Mouse (Mus musculus) hematopoietic stem cell, adult 5-6 weeks (primary cell): ENCODE measurements around the gene Fpr-rs6. TPM values are rescaled to one million over a fixed set of nuclear protein-coding genes. Genes with fewer than 3 reads are reported as not detected.

Experiments used
- ATAC-seq, 2 experiments: fragments of 125-278 bp in 1 of 2; replicated peaks in 1 of 2; 2 replicates each; pipeline ENCODE4 v1.8.0; 2016 to 2017; ENCODE audit warnings: inconsistent platforms in 2 of 2, mild to moderate bottlenecking in 2 of 2, moderate number of reproducible peaks in 2 of 2, low read depth in 1 of 2, moderate TSS enrichment in 1 of 2; ENCODE audit not compliant: low FRiP score in 2 of 2, poor library complexity in 2 of 2, severe bottlenecking in 2 of 2, insufficient read depth in 1 of 2, low TSS enrichment in 1 of 2
- total RNA-seq: library from RNA; stranded (forward); fragments of 172-1452, 232-1000 nt; gene quantifications from 2 replicates; pipeline ENCODE4 v1.2.3, GENCODE M21; 2017

Fpr-rs6 gene
- total RNA-seq: not detected in 2 replicates

DNA sequence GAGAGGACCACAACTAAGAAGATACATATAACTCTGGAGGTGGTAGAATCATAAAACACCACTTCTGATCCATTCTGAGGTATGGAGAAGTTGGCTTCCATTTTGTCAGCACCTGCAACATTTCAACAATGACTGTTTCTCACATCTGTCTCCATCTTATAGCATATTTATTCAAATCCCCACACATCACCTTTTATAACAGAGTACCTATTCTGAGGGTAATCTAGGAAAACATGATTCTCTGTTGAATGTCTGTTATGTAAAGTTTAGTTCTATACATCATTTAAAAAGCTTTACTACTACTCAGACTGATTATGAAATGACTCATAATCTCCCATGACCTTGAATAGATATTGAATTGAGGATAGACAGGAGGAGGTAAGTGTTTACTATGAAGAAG, at the start of gene Fpr-rs6:
TSS of gene Fpr-rs6 (minus strand) at position 101 of the 400 bp plus-strand sequence.
- ATAC-seq: no peak

Other genes starting within 250 kb of the Fpr-rs6 start
- not detected in 2 replicates for gene Vmn2r104, start 134.8 kb downstream of the Fpr-rs6 start, total RNA-seq
- gene Fpr-rs7, start 68.9 kb downstream of the Fpr-rs6 start, total RNA-seq: not detected in 2 replicates
- not detected in 2 replicates for gene Vmn2r105, start 52.0 kb upstream of the Fpr-rs6 start, total RNA-seq
- not detected in 2 replicates for gene Vmn2r106, start 102.5 kb upstream of the Fpr-rs6 start, total RNA-seq
- gene Vmn2r107, start 162.1 kb upstream of the Fpr-rs6 start, total RNA-seq: not detected in 2 replicates
- not detected in 2 replicates for gene Vmn1r224, start 231.0 kb upstream of the Fpr-rs6 start, total RNA-seq